In the genomic region with DNA sequence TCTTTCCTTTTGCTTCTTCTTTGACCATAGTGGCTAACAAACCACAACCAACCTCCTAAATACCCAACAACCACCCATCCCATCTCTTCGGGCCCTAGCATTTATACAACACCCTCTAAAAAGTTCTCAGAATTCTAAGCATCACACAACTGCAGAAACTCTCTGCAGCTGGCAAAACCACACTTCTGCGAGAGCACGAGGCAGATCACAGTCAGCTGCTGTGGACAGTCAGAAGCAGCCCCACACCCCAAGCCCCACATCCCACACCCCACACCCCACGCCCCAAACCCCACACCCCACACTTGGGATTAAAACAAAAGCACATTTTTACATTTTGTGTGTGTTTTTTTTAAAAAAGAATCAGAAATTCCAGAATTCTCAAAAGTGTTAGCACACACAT, we compare ENCODE assay signal across 30 mouse cellular contexts. TPM values are rescaled to one million over a fixed set of nuclear protein-coding genes. Genes with fewer than 3 reads are reported as not detected.
"Had no signal": no experiment of that assay in that cellular context is flagged by ENCODE, and none has a peak within 500 bp of the region (broad histone marks: within the 10 kb centered on the region; RNA-seq: fewer than 3 reads in every experiment).

No protein-coding gene starts in this region.

- DNase-seq: left cerebral cortex, postnatal 4 days; liver; liver, embryonic 13.5 days; liver, postnatal 0 days; lung, adult 18-20 months; lung, adult 2 months; lung, embryonic 14.5 days; lung, postnatal 10 days; lung, postnatal 14 days; lung, postnatal 36 days; lung, postnatal 4 days; midbrain, embryonic 14.5 days had no signal

- H3K4me1 ChIP-seq: limb, embryonic 12.5 days; limb, embryonic 13.5 days; limb, embryonic 15.5 days; liver, embryonic 12.5 days; liver, embryonic 13.5 days; liver, embryonic 15.5 days; midbrain, embryonic 10.5 days; midbrain, embryonic 12.5 days; midbrain, embryonic 13.5 days; midbrain, embryonic 15.5 days had no signal

- H3K9me3 ChIP-seq: limb, embryonic 10.5 days; limb, embryonic 12.5 days; limb, embryonic 13.5 days; limb, embryonic 15.5 days; liver, embryonic 13.5 days; liver, embryonic 15.5 days; lung, embryonic 15.5 days; midbrain, embryonic 10.5 days; midbrain, embryonic 12.5 days; midbrain, embryonic 13.5 days; midbrain, embryonic 15.5 days had no signal

- H3K4me3 ChIP-seq: left cerebral cortex, adult 2 months; limb, embryonic 10.5 days; limb, embryonic 12.5 days; limb, embryonic 13.5 days; limb, embryonic 15.5 days; liver, embryonic 12.5 days; liver, embryonic 13.5 days; liver, embryonic 15.5 days; lung, embryonic 15.5 days; megakaryocyte, embryonic 14.5 days; midbrain, embryonic 10.5 days; midbrain, embryonic 12.5 days; midbrain, embryonic 13.5 days; midbrain, embryonic 15.5 days had no signal

- H3K27me3 ChIP-seq: limb, embryonic 12.5 days; limb, embryonic 13.5 days; limb, embryonic 15.5 days; liver, embryonic 12.5 days; liver, embryonic 13.5 days; liver, embryonic 15.5 days; lung, embryonic 15.5 days; midbrain, embryonic 12.5 days; midbrain, embryonic 13.5 days; midbrain, embryonic 15.5 days had no signal

- H3K4me2 ChIP-seq: limb, embryonic 12.5 days; limb, embryonic 13.5 days; limb, embryonic 15.5 days; liver, embryonic 12.5 days; liver, embryonic 13.5 days; liver, embryonic 15.5 days; lung, embryonic 14.5 days; lung, embryonic 15.5 days; midbrain, embryonic 11.5 days; midbrain, embryonic 12.5 days; midbrain, embryonic 13.5 days; midbrain, embryonic 15.5 days had no signal

- H3K36me3 ChIP-seq: limb, embryonic 10.5 days; limb, embryonic 12.5 days; limb, embryonic 13.5 days; limb, embryonic 15.5 days; liver, embryonic 12.5 days; liver, embryonic 13.5 days; liver, embryonic 15.5 days; lung, embryonic 15.5 days; midbrain, embryonic 10.5 days; midbrain, embryonic 12.5 days; midbrain, embryonic 13.5 days; midbrain, embryonic 15.5 days had no signal

- H3K27ac ChIP-seq: left cerebral cortex, adult 2 months; limb, embryonic 10.5 days; limb, embryonic 12.5 days; limb, embryonic 13.5 days; limb, embryonic 15.5 days; liver, embryonic 12.5 days; liver, embryonic 13.5 days; liver, embryonic 14.5 days; liver, embryonic 15.5 days; lung, embryonic 15.5 days; midbrain, embryonic 10.5 days; midbrain, embryonic 12.5 days; midbrain, embryonic 13.5 days; midbrain, embryonic 15.5 days had no signal

- H3K9ac ChIP-seq: limb, embryonic 12.5 days; limb, embryonic 13.5 days; limb, embryonic 15.5 days; liver, embryonic 12.5 days; liver, embryonic 13.5 days; liver, embryonic 14.5 days; liver, embryonic 15.5 days; liver, postnatal 0 days; lung, embryonic 14.5 days; lung, embryonic 15.5 days; midbrain, embryonic 12.5 days; midbrain, embryonic 13.5 days; midbrain, embryonic 15.5 days had no signal

- ATAC-seq: liver, embryonic 12.5 days; liver, postnatal 0 days; lung, postnatal 0 days; midbrain, embryonic 13.5 days; midbrain, embryonic 15.5 days; midbrain, embryonic 16.5 days had no signal

RNA-seq across cellular contexts. Expression of a gene that starts 39.6 kb away (rescaled TPM):
- total RNA-seq: megakaryocyte-erythroid progenitor cell, adult 5-6 weeks had no signal
